Mouse (Mus musculus) midbrain, embryonic 10.5 days (tissue): ENCODE results near the gene Il17ra. TPM values are rescaled to one million over a fixed set of nuclear protein-coding genes. Genes with fewer than 3 reads are reported as not detected.

Source experiments
- DNase-seq: peaks from one replicate; pipeline ENCODE4 v3.0.0-alpha.2; 2017; ENCODE audit warnings: low spot score
- H3K27ac ChIP-seq: fragments of 300-500 bp; sonication (generic); replicated peaks from 2 replicates; pipeline ENCODE4 v1.5.1; 2016; ENCODE audit warnings: mild to moderate bottlenecking
- H3K27me3 ChIP-seq: fragments of 300-500 bp; sonication (generic); 2 replicates; pipeline ENCODE4 v1.6.1; 2016; ENCODE audit warnings: low read depth, mild to moderate bottlenecking; ENCODE audit not compliant: poor library complexity, severe bottlenecking
- H3K36me3 ChIP-seq: fragments of 300-500 bp; sonication (generic); 2 replicates; pipeline ENCODE4 v1.6.1; 2016; ENCODE audit warnings: mild to moderate bottlenecking, moderate library complexity
- H3K4me1 ChIP-seq: fragments of 300-500 bp; sonication (generic); 2 replicates; pipeline ENCODE4 v1.6.1; 2016
- H3K4me3 ChIP-seq: fragments of 300-500 bp; sonication (generic); 2 replicates; pipeline ENCODE4 v1.5.1; 2016; ENCODE audit warnings: mild to moderate bottlenecking, moderate library complexity
- H3K9me3 ChIP-seq: fragments of 300-500 bp; sonication (generic); replicated peaks from 2 replicates; pipeline ENCODE4 v1.6.1; 2016; ENCODE audit warnings: mild to moderate bottlenecking
- WGBS: fragments of 180-500 bp; shearing (Covaris S2); methylation state at CpG from one replicate; pipeline ENCODE4 v1.1.7; 2016; 5-methylcytosine and 5-hydroxymethylcytosine counted together
- polyA plus RNA-seq: library from polyadenylated mRNA; unstranded; fragments of >200 nt; fragmentation: Nextera tagmentation; extraction: Ambion mirVana; gene quantifications from 2 replicates; pipeline ENCODE4 v1.2.1, GENCODE M21; 2016

Il17ra gene
- polyA plus RNA-seq, 1 experiment from 2014 or later = 4.8 TPM

DNA sequence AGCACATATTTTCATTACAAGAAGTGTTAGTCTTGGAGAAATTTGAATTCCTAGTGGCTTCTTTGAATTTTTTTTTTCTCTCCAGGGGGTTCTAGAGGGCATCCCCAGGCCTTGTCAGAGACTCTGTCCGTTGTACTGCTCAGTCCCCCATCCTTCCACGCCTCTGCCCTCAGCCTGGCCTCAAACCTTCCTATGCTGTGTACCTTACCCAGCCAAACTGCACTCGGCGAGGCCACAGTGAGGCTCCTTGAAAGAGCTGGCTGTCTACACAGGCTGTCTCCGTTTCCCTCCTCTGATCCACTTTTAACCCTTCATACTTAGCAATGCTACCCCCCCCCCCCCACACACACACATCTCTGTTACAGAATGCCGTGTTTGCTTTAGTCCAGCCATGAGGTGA lies 796 bp upstream of the Il17ra start:
- no peak overlapping the region for H3K4me3 ChIP-seq
- H3K27me3 ChIP-seq = peaks cover 52% of the 10 kb centered on the region
- H3K9me3 ChIP-seq = no peaks in the 10 kb centered on the region
- peaks cover 18% of the 10 kb centered on the region for H3K4me1 ChIP-seq
- H3K36me3 ChIP-seq = no peaks in the 10 kb centered on the region
- no peak overlapping the region for H3K27ac ChIP-seq
- DNase-seq = no peak
- 59% methylated on average over 6 of the region's 6 CpGs for WGBS

DNA sequence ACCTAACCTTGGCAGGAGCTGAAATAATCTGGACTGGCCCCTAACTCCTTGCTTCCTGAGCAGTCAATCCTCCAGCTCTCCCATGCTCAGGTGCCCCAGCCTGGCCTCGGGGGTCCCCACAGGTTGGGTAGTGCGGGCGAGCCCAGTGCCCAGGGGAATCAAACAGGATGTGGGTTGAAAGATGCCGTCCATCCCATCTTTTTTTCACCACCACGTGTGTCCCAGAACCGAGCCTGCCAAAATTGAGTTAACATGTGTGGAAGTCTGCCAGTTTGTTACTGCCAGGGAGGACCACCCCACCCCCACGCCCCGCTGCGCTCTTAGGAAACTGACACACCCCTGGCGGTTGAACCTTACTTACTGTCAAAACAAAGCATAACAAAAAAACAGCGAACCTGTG lies 837 bp downstream of the Il17ra start:
- 11% methylated on average over 11 of the region's 11 CpGs for WGBS
- Histone ChIP-seq H3K27ac (peak overlapping the region; percentile 66; the same call in 1 of the 2 replicates), H3K4me3 (peak overlapping the region; percentile 64), H3K9me3 (no peaks in the 10 kb centered on the region), H3K4me1 (peaks cover 18% of the 10 kb centered on the region), H3K36me3 (no peaks in the 10 kb centered on the region), H3K27me3 (peaks cover 52% of the 10 kb centered on the region)
- DNase-seq = no peak

DNA sequence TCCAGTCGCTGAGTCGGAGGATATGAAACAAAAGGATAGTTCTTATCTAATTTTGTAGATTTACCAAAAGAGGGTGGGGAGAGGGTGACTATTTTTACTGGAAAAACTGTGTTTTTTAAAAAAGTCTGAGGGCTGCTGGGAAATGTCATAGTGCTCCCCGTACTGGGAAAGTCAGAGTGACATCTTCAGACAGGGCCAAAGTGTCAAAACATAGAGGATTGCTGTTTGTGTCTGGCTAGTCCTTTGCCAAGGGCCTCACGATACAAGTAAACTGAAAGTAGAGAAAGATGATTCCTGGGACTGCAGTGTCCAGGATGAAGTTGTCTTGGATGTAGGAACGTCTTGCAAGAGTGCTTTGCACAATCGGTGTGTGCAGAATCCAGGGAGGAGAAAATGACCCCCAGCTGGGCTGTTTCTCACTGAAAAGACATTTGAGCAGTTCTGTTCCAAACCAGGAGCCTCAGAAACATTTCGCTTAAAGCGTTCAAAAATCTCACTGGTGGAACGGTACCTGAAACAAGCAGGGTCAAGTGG lies 1.4 kb downstream of the Il17ra start:
- Histone ChIP-seq H3K4me1 (peaks cover 18% of the 10 kb centered on the region), H3K27me3 (peaks cover 52% of the 10 kb centered on the region), H3K4me3 (peak overlapping the region; percentile 64; the same call in 1 of the 2 replicates), H3K9me3 (no peaks in the 10 kb centered on the region), H3K27ac (no peak overlapping the region), H3K36me3 (no peaks in the 10 kb centered on the region)
- no peak for DNase-seq
- WGBS = 60% methylated on average over 9 of the region's 9 CpGs

DNA sequence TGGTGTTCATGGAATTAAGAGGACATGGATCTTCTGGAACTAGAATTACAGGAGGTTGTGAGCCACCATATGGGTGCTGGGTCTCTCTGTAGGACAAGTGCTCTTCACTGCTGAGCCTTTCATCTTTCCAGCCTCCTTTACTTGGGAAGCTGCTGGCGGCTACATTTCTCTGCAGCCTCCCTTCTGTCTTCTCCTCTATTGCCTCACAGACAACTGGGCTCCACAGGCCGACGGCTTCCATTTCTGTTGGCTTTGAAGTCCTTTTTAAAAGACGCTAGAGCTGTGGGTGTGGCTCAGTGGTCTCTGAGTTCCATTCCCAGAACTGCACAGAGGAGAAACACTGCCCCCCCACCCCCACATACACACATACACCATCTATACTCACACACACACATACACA lies 2.3 kb downstream of the Il17ra start:
- H3K27ac ChIP-seq = no peak overlapping the region
- no peak for DNase-seq
- no peaks in the 10 kb centered on the region for H3K36me3 ChIP-seq
- 41% methylated on average over 4 of the region's 4 CpGs for WGBS
- no peak overlapping the region for H3K4me3 ChIP-seq
- H3K4me1 ChIP-seq = peaks cover 18% of the 10 kb centered on the region
- peaks cover 52% of the 10 kb centered on the region for H3K27me3 ChIP-seq
- no peaks in the 10 kb centered on the region for H3K9me3 ChIP-seq

DNA sequence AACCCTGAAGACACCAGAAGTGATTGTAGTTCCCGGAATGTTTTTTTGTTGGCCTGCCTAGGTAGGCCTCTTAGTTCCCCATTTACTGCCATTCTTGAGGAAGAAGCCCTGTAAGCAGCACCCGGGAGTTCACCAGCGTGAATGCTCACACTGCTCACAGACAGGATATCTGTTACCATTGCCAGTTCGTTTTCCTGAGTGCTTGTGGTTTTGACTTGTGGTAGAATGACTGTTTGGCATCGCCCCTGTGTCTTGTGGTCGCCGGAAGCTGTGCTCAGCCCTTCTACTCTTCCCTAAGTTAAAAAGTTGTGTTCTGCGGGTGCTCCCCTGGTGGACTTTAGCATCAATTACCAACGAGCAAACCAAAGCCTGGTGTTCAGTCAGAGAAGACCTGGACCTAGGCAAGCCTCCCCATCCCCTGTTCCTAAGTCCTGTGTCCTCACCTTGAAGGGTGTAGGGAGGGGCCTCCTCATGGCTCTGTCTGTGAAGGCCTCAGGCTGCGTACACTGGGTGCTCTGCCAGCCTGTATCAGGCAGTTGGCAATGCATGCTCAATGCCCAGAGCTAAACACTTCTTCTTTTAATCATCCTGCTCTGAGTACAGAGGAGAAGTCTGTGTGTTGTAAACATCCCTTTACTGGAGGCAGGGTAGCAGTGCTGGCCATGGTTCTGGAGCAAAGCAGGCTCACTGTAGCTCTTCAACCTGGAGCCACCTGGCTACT lies 3.7 kb downstream of the Il17ra start:
- no peak overlapping the region for H3K4me3 ChIP-seq
- peaks cover 39% of the 10 kb centered on the region for H3K27me3 ChIP-seq
- no peaks in the 10 kb centered on the region for H3K36me3 ChIP-seq
- 78% methylated on average over 10 of the region's 10 CpGs for WGBS
- peaks cover 26% of the 10 kb centered on the region for H3K4me1 ChIP-seq
- no peak overlapping the region for H3K27ac ChIP-seq
- no peaks in the 10 kb centered on the region for H3K9me3 ChIP-seq
- DNase-seq = no peak

DNA sequence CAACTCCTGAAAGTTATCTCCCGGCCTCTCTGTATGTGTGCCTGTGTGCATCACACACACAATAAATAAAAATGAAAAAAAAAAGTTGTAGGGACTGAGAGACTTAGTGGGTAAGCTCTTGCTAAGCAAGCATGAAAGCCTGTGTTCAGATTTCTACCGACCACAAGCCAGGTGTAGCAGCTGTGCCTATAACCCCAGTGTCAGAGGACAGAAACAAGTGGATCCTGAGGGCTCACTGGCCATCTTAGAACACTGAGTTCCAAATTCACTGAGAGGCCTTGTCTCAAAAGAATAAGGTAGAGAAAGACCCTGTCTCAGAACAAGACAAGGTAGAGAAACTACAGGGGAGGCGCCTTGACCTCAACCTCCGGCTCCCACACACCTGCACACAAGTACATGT lies 5.2 kb downstream of the Il17ra start:
- H3K4me1 ChIP-seq = peaks cover 35% of the 10 kb centered on the region
- peaks cover 25% of the 10 kb centered on the region for H3K27me3 ChIP-seq
- H3K9me3 ChIP-seq = no peaks in the 10 kb centered on the region
- no peak overlapping the region for H3K27ac ChIP-seq
- no peak overlapping the region for H3K4me3 ChIP-seq
- 87% methylated on average over 4 of the region's 4 CpGs for WGBS
- no peaks in the 10 kb centered on the region for H3K36me3 ChIP-seq
- no peak for DNase-seq

DNA sequence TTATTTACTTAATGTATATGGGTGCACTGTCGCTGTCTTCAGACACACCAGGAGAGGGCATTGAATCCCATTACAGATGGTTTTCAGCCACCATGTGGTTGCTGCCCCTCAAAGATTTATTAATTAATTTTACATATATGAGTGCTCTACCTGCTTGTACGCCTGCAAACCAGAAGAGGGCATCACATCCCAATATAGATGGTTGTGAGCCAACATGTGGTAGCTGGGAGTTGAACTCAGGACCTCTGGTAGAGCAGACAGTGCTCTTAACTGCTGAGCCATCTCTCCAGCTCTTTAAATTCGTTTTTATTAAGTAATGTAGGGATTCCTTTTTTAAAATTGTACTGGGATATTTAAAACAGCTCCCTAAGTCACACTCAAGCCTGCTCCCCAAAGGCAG lies 6.2 kb downstream of the Il17ra start:
- Histone ChIP-seq H3K27ac (no peak overlapping the region), H3K4me1 (peaks cover 33% of the 10 kb centered on the region), H3K27me3 (peaks cover 14% of the 10 kb centered on the region), H3K36me3 (no peaks in the 10 kb centered on the region), H3K4me3 (no peak overlapping the region), H3K9me3 (no peaks in the 10 kb centered on the region)
- 74% methylated on average over 3 of the region's 3 CpGs for WGBS
- DNase-seq = no peak

DNA sequence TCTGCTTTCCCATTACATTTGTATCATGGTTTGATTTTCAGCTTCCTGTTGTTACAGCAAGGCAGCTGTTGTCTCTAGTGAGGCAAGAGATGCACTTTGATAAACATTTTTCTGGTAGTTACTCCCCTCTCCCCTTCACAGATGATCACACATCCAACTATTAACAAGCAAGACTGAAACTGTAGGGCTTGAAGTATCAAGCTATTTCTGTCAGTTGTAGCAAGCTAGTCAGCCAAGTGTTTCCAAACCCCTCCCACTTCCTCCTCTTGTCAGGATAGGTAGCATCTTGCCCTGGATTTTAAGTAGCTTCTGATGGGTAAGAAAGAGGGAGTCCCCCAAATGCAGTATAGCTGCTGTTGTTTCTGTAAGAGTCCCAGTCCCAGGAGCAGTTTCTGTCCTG lies 6.7 kb downstream of the Il17ra start:
- DNase-seq = no peak

DNA sequence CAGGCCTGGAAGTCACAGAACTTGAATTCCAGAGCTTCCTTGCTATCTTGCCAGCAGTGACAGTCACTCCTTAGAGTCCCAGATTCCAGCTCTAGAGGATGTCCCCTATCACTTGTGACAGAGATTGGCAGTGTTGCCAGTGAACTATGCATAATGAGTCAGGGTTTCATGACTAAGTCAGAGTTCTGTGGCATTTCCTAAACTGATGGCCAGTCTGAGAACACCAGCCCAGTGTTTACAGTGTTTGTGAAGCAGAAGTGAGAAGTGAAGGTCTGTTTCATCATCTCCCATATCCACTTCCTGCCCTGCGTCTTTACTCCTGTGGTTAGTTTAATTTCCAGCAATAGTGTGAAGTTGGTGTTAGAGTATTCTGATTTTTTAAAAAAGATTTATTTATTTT lies 7.6 kb downstream of the Il17ra start:
- Histone ChIP-seq H3K9me3 (no peaks in the 10 kb centered on the region), H3K4me1 (peaks cover 31% of the 10 kb centered on the region), H3K36me3 (no peaks in the 10 kb centered on the region), H3K4me3 (no peak overlapping the region), H3K27ac (no peak overlapping the region), H3K27me3 (peaks cover under 1% of the 10 kb centered on the region; the same call in 1 of the 2 replicates)
- DNase-seq = no peak
- WGBS = 89% methylated on average over 1 of the region's 1 CpGs

More for the DNA sequence above, 6.7 kb downstream of the Il17ra start:
- Histone ChIP-seq H3K36me3 (no peaks in the 10 kb centered on the region), H3K9me3 (no peaks in the 10 kb centered on the region), H3K27me3 (peaks cover 9% of the 10 kb centered on the region), H3K4me3 (no peak overlapping the region), H3K4me1 (peaks cover 31% of the 10 kb centered on the region), H3K27ac (no peak overlapping the region)

DNA sequence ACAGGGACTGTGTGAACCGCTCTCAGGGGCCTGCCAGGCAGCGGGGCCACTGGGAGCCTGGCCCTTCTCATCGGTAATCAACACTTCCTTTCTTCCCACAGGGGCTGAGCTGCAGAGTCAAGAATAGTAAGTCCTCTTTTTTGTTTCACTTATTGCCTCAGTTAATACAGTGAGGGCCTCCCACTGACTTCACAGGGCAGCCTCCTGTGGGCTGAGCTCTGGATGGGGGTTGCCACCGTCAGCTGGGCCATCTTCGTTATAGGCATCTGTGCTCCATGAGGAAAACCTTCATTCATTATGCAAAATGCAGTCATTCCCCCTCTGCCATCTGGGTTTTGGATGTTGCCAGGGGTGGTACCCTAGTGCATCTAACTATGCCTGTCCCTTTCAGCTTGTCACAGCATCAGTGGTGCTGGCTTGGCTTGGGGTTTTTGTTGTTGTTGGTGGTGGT lies 9.0 kb downstream of the Il17ra start:
- Histone ChIP-seq H3K4me3 (peak overlapping the region; percentile 22; the same call in 1 of the 2 replicates), H3K9me3 (no peaks in the 10 kb centered on the region), H3K27ac (peak overlapping the region; percentile 83), H3K4me1 (peaks cover 31% of the 10 kb centered on the region), H3K36me3 (no peaks in the 10 kb centered on the region), H3K27me3 (no peaks in the 10 kb centered on the region)
- peak; percentile 47 for DNase-seq
- WGBS = under 1% methylated on average over 5 of the region's 5 CpGs

DNA sequence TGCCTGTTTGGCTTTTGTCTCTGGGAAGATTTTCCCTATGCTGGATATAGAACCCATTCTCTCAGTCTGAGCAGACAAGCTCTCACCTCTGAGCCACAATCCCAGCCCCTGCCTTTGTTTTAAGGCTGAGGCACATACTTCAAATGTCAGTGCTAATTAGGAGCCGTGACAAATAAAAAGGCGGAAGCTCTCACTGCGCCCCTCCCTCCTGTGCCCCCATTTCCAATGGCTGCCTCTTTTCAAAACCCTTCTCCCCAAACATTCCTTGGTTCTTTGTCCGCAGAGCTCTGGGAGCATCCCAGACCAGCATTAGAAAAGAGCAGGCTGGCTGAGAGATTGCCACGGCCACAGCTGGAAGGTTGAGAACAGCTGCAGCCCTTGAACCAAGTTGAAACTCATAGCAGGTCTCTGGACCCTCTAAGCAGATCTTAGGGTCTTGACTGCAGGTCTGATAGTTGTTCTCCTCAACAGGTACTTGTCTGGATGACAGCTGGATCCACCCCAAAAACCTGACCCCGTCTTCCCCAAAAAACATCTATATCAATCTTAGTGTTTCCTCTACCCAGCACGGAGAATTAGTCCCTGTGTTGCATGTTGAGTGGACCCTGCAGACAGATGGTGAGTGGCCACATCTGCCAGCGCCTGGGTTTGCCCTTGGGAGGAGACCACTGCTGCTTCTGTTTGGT lies 9.6 kb downstream of the Il17ra start:
- H3K27ac ChIP-seq = peak overlapping the region; percentile 83
- H3K4me3 ChIP-seq = 0 out of 2 replicates have a peak overlapping the region, but pooled peaks have one; percentile 22
- peaks cover 31% of the 10 kb centered on the region for H3K4me1 ChIP-seq
- no peaks in the 10 kb centered on the region for H3K36me3 ChIP-seq
- WGBS = 22% methylated on average over 8 of the region's 8 CpGs
- no peaks in the 10 kb centered on the region for H3K9me3 ChIP-seq
- peak; percentile 47 for DNase-seq
- H3K27me3 ChIP-seq = no peaks in the 10 kb centered on the region

DNA sequence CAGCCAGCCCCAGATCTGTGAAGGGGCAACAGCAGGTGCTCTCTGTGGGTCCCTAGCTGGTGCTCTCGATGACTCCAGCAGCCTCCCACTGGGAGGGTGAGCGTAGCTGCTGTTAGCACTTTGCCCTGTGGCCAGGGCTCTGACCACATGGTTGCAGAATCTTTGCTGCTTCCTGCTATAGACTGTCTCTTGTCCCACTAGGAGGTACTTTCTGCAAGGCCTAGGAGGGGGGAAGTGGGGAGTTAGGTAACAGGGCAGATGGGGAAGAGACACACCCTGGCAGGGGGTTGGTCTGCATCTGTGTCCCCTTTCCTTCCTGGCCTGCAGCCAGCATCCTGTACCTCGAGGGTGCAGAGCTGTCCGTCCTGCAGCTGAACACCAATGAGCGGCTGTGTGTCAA lies 10.4 kb downstream of the Il17ra start:
- DNase-seq = no peak
- peak overlapping the region; percentile 83 for H3K27ac ChIP-seq
- WGBS = 50% methylated on average over 5 of the region's 5 CpGs

DNA sequence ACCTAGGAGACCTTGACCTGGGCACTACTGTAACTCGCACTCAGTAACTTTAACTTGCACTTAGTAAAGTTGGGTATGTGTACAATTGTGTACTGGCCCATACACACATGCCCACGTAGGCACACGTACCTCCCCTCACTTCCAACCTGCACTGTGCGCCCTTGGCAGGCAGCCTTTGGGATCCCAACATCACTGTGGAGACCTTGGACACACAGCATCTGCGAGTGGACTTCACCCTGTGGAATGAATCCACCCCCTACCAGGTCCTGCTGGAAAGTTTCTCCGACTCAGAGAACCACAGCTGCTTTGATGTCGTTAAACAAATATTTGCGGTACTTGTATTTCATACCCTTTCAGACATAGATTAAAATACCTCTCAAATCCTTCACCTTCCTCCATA lies 12.2 kb downstream of the Il17ra start:
- Histone ChIP-seq H3K4me3 (no peak overlapping the region), H3K27ac (no peak overlapping the region), H3K27me3 (no peaks in the 10 kb centered on the region), H3K36me3 (peaks cover 2% of the 10 kb centered on the region; the same call in 1 of the 2 replicates), H3K9me3 (no peaks in the 10 kb centered on the region), H3K4me1 (peaks cover 31% of the 10 kb centered on the region)
- WGBS = 87% methylated on average over 8 of the region's 8 CpGs
- no peak for DNase-seq

More for the DNA sequence above, 10.4 kb downstream of the Il17ra start:
- Histone ChIP-seq H3K36me3 (no peaks in the 10 kb centered on the region), H3K4me1 (peaks cover 31% of the 10 kb centered on the region), H3K4me3 (no peak overlapping the region), H3K9me3 (no peaks in the 10 kb centered on the region), H3K27me3 (no peaks in the 10 kb centered on the region)
